Mouse (Mus musculus): ENCODE data around the gene Farp2. TPM values are rescaled to one million over a fixed set of nuclear protein-coding genes. Genes with fewer than 3 reads are reported as not detected.

Gene Farp2
- total and polyA plus RNA-seq, 3 experiments = 0.89 to 2.1 (median 1.8) TPM

DNA sequence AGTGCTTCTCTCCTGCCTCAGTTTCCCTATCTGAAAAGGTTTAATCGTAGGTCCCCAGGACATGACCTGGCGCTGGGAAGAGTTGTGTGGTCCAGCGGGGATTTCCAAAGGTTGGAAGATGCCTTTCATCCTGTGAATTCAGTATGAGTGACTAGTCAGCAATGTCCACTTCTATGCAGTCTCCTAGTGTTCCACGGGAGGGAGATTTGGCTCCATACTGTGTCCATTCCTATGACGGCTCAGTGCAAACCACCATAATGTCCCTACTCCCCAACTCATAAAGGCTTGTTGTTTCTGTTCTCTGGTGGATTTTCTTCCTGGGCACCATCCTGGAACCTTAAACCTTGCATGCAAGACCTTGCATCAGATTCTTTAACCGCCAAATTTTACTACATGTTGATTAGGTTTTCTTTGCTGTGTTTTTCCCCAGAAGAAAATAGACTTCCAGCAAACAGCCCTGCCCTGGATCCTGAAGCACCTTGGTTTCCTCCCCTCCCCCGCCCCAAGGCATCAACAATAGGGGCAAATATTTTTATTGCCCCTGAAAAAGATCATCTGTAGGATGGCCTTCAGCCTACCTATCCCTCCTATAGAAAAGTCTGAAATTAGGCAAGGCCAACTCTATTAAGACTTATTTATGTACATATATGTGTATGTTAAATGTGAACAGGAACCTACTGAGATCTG lies 124.5 kb downstream of the Farp2 start:
- dilution Hi-C loops (cut with MboI; ENCODE audit: extremely low pct_ligation_motif_present, extremely low pct_unique_long_range_greater_than_20kb, low sequenced_read_pairs) = no loop called here
- Histone ChIP-seq H3K9ac (ENCODE audit: insufficient read depth, low read depth) (peak overlapping the region; percentile 79), H3K36me3 (replicated peaks in 1 of 2; ENCODE audit: control insufficient read depth in 1 of 2, insufficient read depth in 1 of 2, low read length in 1 of 2) (peaks cover 0 to 17% of the 10 kb centered on the region in 2 experiments), H3K9me3 (replicated peaks; ENCODE audit: low read length) (no peaks in the 10 kb centered on the region), H3K4me1 (ENCODE audit: control insufficient read depth in 1 of 2, insufficient read depth in 2 of 2) (peaks cover 4 to 26% of the 10 kb centered on the region in 2 experiments), H3K4me3 (replicated peaks in 1 of 3; ENCODE audit: low read depth in 2 of 3, low read length in 2 of 3, poor library complexity in 1 of 3) (peak overlapping the region; percentile 60 to 98 (median 73)), H3K27ac (ENCODE audit: insufficient read depth, low read depth) (peak overlapping the region; percentile 69), H3K27me3 (replicated peaks) (no peaks in the 10 kb centered on the region), H3K4me2 (ENCODE audit: insufficient read depth, low read depth, poor library complexity, severe bottlenecking) (peak overlapping the region; percentile 35; the same call in 1 of the 2 replicates), H3K79me2 (replicated peaks; ENCODE audit: control insufficient read depth, extremely low read depth, insufficient read depth, poor library complexity, severe bottlenecking) (peaks cover 13% of the 10 kb centered on the region; the same call in 1 of the 2 replicates)
- in situ Hi-C loops (cut with MboI; ENCODE audit: low pct_ligation_motif_present, low pct_unique_long_range_greater_than_20kb, low sequenced_read_pairs) = no loop called here
- TF ChIP-seq SMC3 (IDR thresholded peaks at IDR 0.05; ENCODE audit: low read depth, low read length) (no peak), BHLHE40 (IDR thresholded peaks at IDR 0.05; ENCODE audit: low read depth, low read length) (no peak), MYC (IDR thresholded peaks at IDR 0.05; ENCODE audit: low read depth, low read length) (no peak), CHD1 (IDR thresholded peaks at IDR 0.05; ENCODE audit: low read depth, low read length) (no peak), CHD2 (IDR thresholded peaks at IDR 0.05; ENCODE audit: low read length) (peak; percentile 62), CTCF (conservative IDR thresholded peaks at IDR 0.05 in 1 of 2, IDR thresholded peaks at IDR 0.05 in 1 of 2; ENCODE audit: low read depth in 2 of 2, low read length in 2 of 2) (no peak), MEF2A (IDR thresholded peaks at IDR 0.05; ENCODE audit: borderline replicate concordance, low read depth, low read length) (0 out of 2 replicates have a peak, but pooled peaks have one; percentile 13), MXI1 (IDR thresholded peaks at IDR 0.05; ENCODE audit: low read depth, low read length) (no peak), POLR2AphosphoS2 (IDR thresholded peaks at IDR 0.05; ENCODE audit: low read depth, low read length) (no peak), UBTF (IDR thresholded peaks at IDR 0.05; ENCODE audit: low read depth, low read length) (no peak)
- peak; percentile 22 for DNase-seq (ENCODE audit: extremely low read depth)

- H3K4me1 ChIP-seq (ENCODE audit: control insufficient read depth in 1 of 2, insufficient read depth in 2 of 2) = no peaks in the 10 kb centered on the region
- H3K4me3 ChIP-seq (replicated peaks in 1 of 3; ENCODE audit: low read depth in 2 of 3, low read length in 2 of 3, poor library complexity in 1 of 3) = no peak overlapping the region
- H3K4me2 ChIP-seq (ENCODE audit: insufficient read depth, low read depth, poor library complexity, severe bottlenecking) = no peak overlapping the region
- dilution Hi-C loops (cut with MboI; ENCODE audit: extremely low pct_ligation_motif_present, extremely low pct_unique_long_range_greater_than_20kb, low sequenced_read_pairs) (no loop called here), in situ Hi-C loops (cut with MboI; ENCODE audit: low pct_ligation_motif_present, low pct_unique_long_range_greater_than_20kb, low sequenced_read_pairs) (no loop called here)
- no peaks in the 10 kb centered on the region for H3K36me3 ChIP-seq (replicated peaks in 1 of 2; ENCODE audit: control insufficient read depth in 1 of 2, insufficient read depth in 1 of 2, low read length in 1 of 2)
- no peak overlapping the region for H3K27ac ChIP-seq (ENCODE audit: insufficient read depth, low read depth)
- no peaks in the 10 kb centered on the region for H3K9me3 ChIP-seq (replicated peaks; ENCODE audit: low read length)
- no peak for DNase-seq (ENCODE audit: extremely low read depth)
- H3K79me2 ChIP-seq (replicated peaks; ENCODE audit: control insufficient read depth, extremely low read depth, insufficient read depth, poor library complexity, severe bottlenecking) = no peaks in the 10 kb centered on the region
- TF ChIP-seq TBP (conservative IDR thresholded peaks at IDR 0.05; ENCODE audit: low read depth, low read length) (no peak), PAX5 (IDR thresholded peaks at IDR 0.05; ENCODE audit: low read length) (no peak), ZMIZ1 (IDR thresholded peaks at IDR 0.05; ENCODE audit: low read depth, low read length) (no peak), MXI1 (IDR thresholded peaks at IDR 0.05; ENCODE audit: low read depth, low read length) (no peak), ZC3H11A (IDR thresholded peaks at IDR 0.05; ENCODE audit: low read depth, low read length) (no peak), IRF4 (IDR thresholded peaks at IDR 0.05; ENCODE audit: low read depth, low read length) (no peak), POLR2A (IDR thresholded peaks at IDR 0.05; ENCODE audit: low read depth, low read length) (no peak), ETS1 (conservative IDR thresholded peaks at IDR 0.05; ENCODE audit: low read depth, low read length) (no peak), ELF1 (IDR thresholded peaks at IDR 0.05; ENCODE audit: low read depth, low read length) (no peak), E2F4 (IDR thresholded peaks at IDR 0.05; ENCODE audit: insufficient replicate concordance, low read depth, low read length) (no peak), MYC (IDR thresholded peaks at IDR 0.05; ENCODE audit: low read depth, low read length) (no peak), SMC3 (IDR thresholded peaks at IDR 0.05; ENCODE audit: low read depth, low read length) (no peak), TCF12 (IDR thresholded peaks at IDR 0.05; ENCODE audit: low read depth, low read length) (no peak), UBTF (IDR thresholded peaks at IDR 0.05; ENCODE audit: low read depth, low read length) (no peak), CTCF (conservative IDR thresholded peaks at IDR 0.05 in 1 of 2, IDR thresholded peaks at IDR 0.05 in 1 of 2; ENCODE audit: low read depth in 2 of 2, low read length in 2 of 2) (no peak)
- no peaks in the 10 kb centered on the region for H3K27me3 ChIP-seq (replicated peaks)
- H3K9ac ChIP-seq (ENCODE audit: insufficient read depth, low read depth) = no peak overlapping the region
Measured at GRCm38 (mm10) chr1:93641978-93642377, 130.1 kb downstream of the Farp2 start.

Data from CH12.LX (cell line).